Mouse (Mus musculus) CH12.LX (cell line): ENCODE results near the gene Fbp1. TPM values are rescaled to one million over a fixed set of nuclear protein-coding genes. Genes with fewer than 3 reads are reported as not detected.
"Not testable (repeated sequence)": the region's sequence is repeated elsewhere in the genome, so short reads cannot be mapped to it uniquely, and the experiment has no call there.

Experiments used
- DNase-seq: peaks from one replicate; pipeline ENCODE4 v3.0.0-alpha.2; 2013; ENCODE audit errors: extremely low read depth
- H3K27ac ChIP-seq: 2 replicates; pipeline ENCODE4 v1.5.1; 2012; ENCODE audit warnings: low read depth, mild to moderate bottlenecking, control low read depth, moderate library complexity; ENCODE audit not compliant: insufficient read depth
- H3K27me3 ChIP-seq: replicated peaks from 2 replicates; pipeline ENCODE3; 2012; ENCODE audit warnings: inconsistent platforms
- H3K36me3 ChIP-seq, 2 experiments: replicated peaks in 1 of 2; 2 replicates each; pipeline versions ENCODE3 to v1.6.1; 2012; ENCODE audit warnings: inconsistent platforms in 1 of 2, low read length in 1 of 2, mild to moderate bottlenecking in 1 of 2, mixed read lengths in 1 of 2, moderate library complexity in 1 of 2; ENCODE audit not compliant: control insufficient read depth in 1 of 2, insufficient read depth in 1 of 2
- H3K4me1 ChIP-seq, 2 experiments: 2 replicates each; pipeline ENCODE4 v1.6.1; 2012; ENCODE audit warnings: inconsistent platforms in 1 of 2, moderate library complexity in 1 of 2; ENCODE audit not compliant: insufficient read depth in 2 of 2, control insufficient read depth in 1 of 2
- H3K4me2 ChIP-seq: 2 replicates; pipeline ENCODE4 v1.6.1; 2012; ENCODE audit warnings: low read depth, mild to moderate bottlenecking, control low read depth; ENCODE audit not compliant: poor library complexity, insufficient read depth, severe bottlenecking
- H3K4me3 ChIP-seq, 3 experiments: fragments of 150-350 bp in 1 of 3; sonication (generic) in 1 of 3; replicated peaks in 1 of 3; 2 replicates each; pipeline versions ENCODE3 to v1.5.1; 2011 to 2012; ENCODE audit warnings: low read depth in 2 of 3, low read length in 2 of 3, mild to moderate bottlenecking in 2 of 3, moderate library complexity in 2 of 3, control low read depth in 1 of 3, improper control_type of control experiment in 1 of 3, inconsistent platforms in 1 of 3, mixed read lengths in 1 of 3; ENCODE audit not compliant: poor library complexity in 1 of 3
- H3K79me2 ChIP-seq: replicated peaks from 2 replicates; pipeline ENCODE4 v1.6.1; 2012; ENCODE audit warnings: mild to moderate bottlenecking, moderate library complexity; ENCODE audit not compliant: control insufficient read depth, poor library complexity, insufficient read depth, severe bottlenecking; ENCODE audit errors: extremely low read depth
- H3K9ac ChIP-seq: 2 replicates; pipeline ENCODE4 v1.6.1; 2012; ENCODE audit warnings: low read depth, mild to moderate bottlenecking, control low read depth, moderate library complexity; ENCODE audit not compliant: insufficient read depth
- H3K9me3 ChIP-seq: replicated peaks from 2 replicates; pipeline ENCODE3; 2012; ENCODE audit warnings: low read length, inconsistent platforms, mixed read lengths
- CTCF ChIP-seq, 2 experiments: IDR thresholded peaks in 1 of 2; conservative IDR thresholded peaks in 1 of 2; 2 replicates each; pipeline ENCODE4 v1.5.1; 2011 to 2012; ENCODE audit warnings: low read depth in 2 of 2, low read length in 2 of 2, improper control_type of control experiment in 1 of 2, inconsistent platforms in 1 of 2, mild to moderate bottlenecking in 1 of 2, moderate library complexity in 1 of 2
- E2F4 ChIP-seq: IDR thresholded peaks from 2 replicates; pipeline ENCODE4 v1.6.1; 2011; ENCODE audit warnings: low read depth, low read length, improper control_type of control experiment; ENCODE audit not compliant: insufficient replicate concordance
- GABPA ChIP-seq: IDR thresholded peaks from 2 replicates; pipeline ENCODE4 v1.6.1; 2012; ENCODE audit warnings: low read depth, low read length, improper control_type of control experiment, inconsistent platforms; ENCODE audit not compliant: insufficient replicate concordance
- NRF1 ChIP-seq: IDR thresholded peaks from 2 replicates; pipeline ENCODE4 v1.6.1; 2014; ENCODE audit warnings: low read depth, mild to moderate bottlenecking, inconsistent platforms, low read length, improper control_type of control experiment, moderate library complexity
- PAX5 ChIP-seq: IDR thresholded peaks from 2 replicates; pipeline ENCODE4 v1.6.1; 2012; ENCODE audit warnings: low read length, inconsistent platforms, mixed read lengths
- dilution Hi-C: fragments of 300-500 bp; cut with MboI; formaldehyde crosslinking; loops from 2 replicates; pipeline ENCODE4 v1.14.3; 2020; ENCODE audit warnings: low sequenced_read_pairs; ENCODE audit not compliant: extremely low pct_unique_long_range_greater_than_20kb, extremely low pct_ligation_motif_present
- in situ Hi-C: fragments of 300-500 bp; cut with MboI; formaldehyde crosslinking; loops from 3 replicates; pipeline ENCODE4 v1.14.3; 2019; ENCODE audit warnings: low sequenced_read_pairs, low pct_ligation_motif_present, low pct_unique_long_range_greater_than_20kb, mixed read lengths
- polyA plus RNA-seq: library from polyadenylated mRNA; unstranded; fragments of >175 nt; gene quantifications from 2 replicates; pipeline ENCODE4 v1.2.1, GENCODE M21; 2012; ENCODE audit warnings: low read depth; ENCODE audit not compliant: insufficient read length
- total RNA-seq, 2 experiments: library from RNA; depleted of rRNA; stranded (reverse); fragments of 300-350 nt in 1 of 2; fragments of >200 nt in 1 of 2; gene quantifications; 2 replicates each; pipeline ENCODE4 v1.2.3; 2012 to 2014

Fbp1 gene
- total and polyA plus RNA-seq, 3 experiments = not detected

- H3K4me3 ChIP-seq = no peak overlapping the region
- no peak overlapping the region for H3K4me2 ChIP-seq
- no peak for DNase-seq
- dilution Hi-C loops (no loop called here), in situ Hi-C loops (no loop called here)
- H3K27me3 ChIP-seq = no peaks in the 10 kb centered on the region
- no peaks in the 10 kb centered on the region for H3K9me3 ChIP-seq
- H3K79me2 ChIP-seq = no peaks in the 10 kb centered on the region
- no peak overlapping the region for H3K9ac ChIP-seq
- H3K4me1 ChIP-seq = peaks cover 5% of the 10 kb centered on the region in 2 experiments; a peak in 2 of 4 replicates
- H3K36me3 ChIP-seq = no peaks in the 10 kb centered on the region
- TF ChIP-seq CTCF (conservative IDR thresholded peaks at IDR 0.05 in 1 of 2, IDR thresholded peaks at IDR 0.05 in 1 of 2; ENCODE audit: low read depth in 2 of 2, low read length in 2 of 2) (0 out of 4 replicates have a peak, but pooled peaks of 1 of the 2 experiments have one; percentile 12), PAX5 (no peak)
- no peak overlapping the region for H3K27ac ChIP-seq
These were observed 28.0 kb downstream of the Fbp1 start for GRCm38 (mm10) chr13:62860068-62860467.

GRCm38 (mm10) chr13:62859251-62859650 is 28.8 kb downstream of the Fbp1 start:
- H3K79me2 ChIP-seq, H3K36me3 ChIP-seq, H3K9ac ChIP-seq, H3K27ac ChIP-seq, H3K4me1 ChIP-seq, dilution Hi-C loops, H3K4me3 ChIP-seq, H3K27me3 ChIP-seq, H3K9me3 ChIP-seq, H3K4me2 ChIP-seq: not testable (repeated sequence)
- in situ Hi-C loops = loop anchor here (10.0 kb wide), 2 partner anchors 94 to 234 kb away; partner anchors contain the start of genes 6720489N17Rik and Platr25
- peak; percentile 16 for DNase-seq

GRCm38 (mm10) chr13:62857941-62858915 is 29.9 kb downstream of the Fbp1 start, which contains the start of gene Fbp2:
Gene Fbp2 (minus strand): TSS chr13:62858422.
- Histone ChIP-seq H3K4me1 (peaks cover 8 to 9% of the 10 kb centered on the region in 2 experiments; a peak in 2 of 4 replicates), H3K9ac (no peak within 1 kb of the TSS), H3K9me3 (no peaks in the 10 kb centered on the region), H3K36me3 (no peaks in the 10 kb centered on the region), H3K4me3 (no peak within 1 kb of the TSS), H3K79me2 (no peaks in the 10 kb centered on the region), H3K27me3 (no peaks in the 10 kb centered on the region), H3K27ac (no peak within 1 kb of the TSS), H3K4me2 (no peak within 1 kb of the TSS)
- dilution Hi-C loops = no loop called here
- in situ Hi-C loops = loop anchor here (10.0 kb wide), 2 partner anchors 93 to 233 kb away; partner anchors contain the start of genes 6720489N17Rik and Platr25
- no peak for DNase-seq
- no peak for TF ChIP-seq NRF1
- no peak for TF ChIP-seq GABPA
- no peak for TF ChIP-seq CTCF (conservative IDR thresholded peaks at IDR 0.05 in 1 of 2, IDR thresholded peaks at IDR 0.05 in 1 of 2; ENCODE audit: low read depth in 2 of 2, low read length in 2 of 2)
- no peak for TF ChIP-seq E2F4
